Mouse (Mus musculus) cerebellum, adult 8-10 months (tissue): ENCODE results near the gene Bmp8a.
"Not testable (repeated sequence)": the region's sequence is repeated elsewhere in the genome, so short reads cannot be mapped to it uniquely, and the experiment has no call there.

Experiments
- DNase-seq: peaks from one replicate; pipeline ENCODE4 v3.0.0; 2022

Gene Bmp8a

GRCm38 (mm10) chr4:123342642-123343470 lies at the start of gene Bmp8a:
Gene Bmp8a (minus strand): TSS chr4:123343252.
- DNase-seq: no peak

GRCm38 (mm10) chr4:123392187-123392586 lies 49.1 kb upstream of the Bmp8a start:
- no peak for DNase-seq

DNA sequence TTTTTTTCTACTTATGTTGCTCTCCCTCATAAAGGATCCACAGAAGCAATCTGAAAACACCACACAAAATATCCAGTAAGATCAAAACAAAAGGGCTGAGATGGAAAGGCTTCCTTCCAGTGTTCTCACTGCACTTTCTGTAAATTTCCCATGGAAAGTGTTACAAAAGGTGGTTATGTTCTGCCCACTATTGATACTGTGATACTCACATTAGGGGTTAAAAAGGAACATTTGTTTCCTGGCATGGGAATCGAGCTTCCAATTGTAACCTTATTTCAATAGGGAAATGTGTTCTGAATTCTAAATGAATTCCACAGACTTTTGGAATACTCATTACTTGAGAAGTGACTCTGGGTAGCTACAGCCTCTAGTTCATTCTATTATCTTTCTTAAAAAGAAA lies 42.0 kb upstream of the Bmp8a start:
- no peak for DNase-seq

GRCm38 (mm10) chr4:123383173-123383572 lies 40.1 kb upstream of the Bmp8a start:
- no peak for DNase-seq

- no peak for DNase-seq
Measured at GRCm38 (mm10) chr4:123382051-123382450, 39.0 kb upstream of the Bmp8a start.

- no peak for DNase-seq
Measured at GRCm38 (mm10) chr4:123381598-123381997, 38.5 kb upstream of the Bmp8a start.

DNA sequence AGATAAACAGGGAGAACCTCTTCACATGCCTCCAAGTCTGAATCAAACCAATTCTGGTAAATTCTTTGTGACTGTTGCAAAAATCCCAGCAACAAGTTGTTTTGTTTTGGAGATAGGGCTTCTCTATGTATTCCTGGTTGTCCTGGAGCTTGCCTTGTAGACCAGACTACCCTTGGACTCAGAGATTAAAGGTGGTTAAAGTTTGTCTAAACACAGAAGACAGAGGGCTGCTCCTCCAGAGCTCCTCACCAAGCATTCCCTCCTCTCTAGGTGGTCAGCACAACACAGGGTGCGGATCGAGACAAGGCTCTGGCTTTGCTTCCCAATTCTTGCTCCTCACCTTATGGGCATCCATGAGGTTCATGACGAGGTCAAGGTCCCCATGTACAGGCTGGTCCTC lies 33.0 kb upstream of the Bmp8a start:
- no peak for DNase-seq

DNA sequence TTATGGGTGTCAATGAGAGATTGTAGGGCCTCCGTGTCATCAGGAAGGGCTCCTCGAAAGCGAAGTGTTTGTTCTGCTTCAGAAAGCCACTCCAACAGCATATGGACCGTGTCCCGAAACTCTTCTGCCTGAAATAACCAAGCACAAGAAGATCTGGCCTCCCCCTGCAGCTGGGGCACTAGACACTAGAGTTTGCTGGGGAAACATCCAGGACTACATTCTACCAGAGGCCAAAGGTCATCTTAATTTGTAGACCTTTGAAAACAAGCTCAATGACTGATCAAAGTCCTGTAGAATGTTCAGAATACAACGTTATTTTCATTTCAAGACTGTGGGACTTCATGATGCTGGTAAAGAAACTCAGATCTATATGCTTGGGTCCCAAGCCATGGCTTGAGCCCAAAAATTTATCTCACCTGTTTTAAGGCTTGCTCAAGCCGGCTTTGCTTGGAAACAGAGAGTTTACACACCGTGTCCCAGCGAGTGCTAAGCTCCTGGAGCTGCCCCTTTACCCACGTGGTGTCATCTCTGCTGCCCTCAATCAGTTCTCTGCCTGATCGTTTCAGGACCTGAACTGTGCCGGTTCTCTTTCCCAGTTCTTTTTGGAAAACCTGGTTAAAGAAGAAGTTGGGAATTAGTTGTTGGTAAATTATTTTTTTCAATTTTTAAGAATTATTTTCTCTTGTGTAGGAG lies 31.4 kb upstream of the Bmp8a start:
- no peak for DNase-seq

GRCm38 (mm10) chr4:123363555-123363954 lies 20.5 kb upstream of the Bmp8a start:
- DNase-seq: no peak

- DNase-seq: no peak
Measured at GRCm38 (mm10) chr4:123360771-123361170, 17.7 kb upstream of the Bmp8a start.

- no peak for DNase-seq
Measured at GRCm38 (mm10) chr4:123358613-123359012, 15.6 kb upstream of the Bmp8a start.

GRCm38 (mm10) chr4:123355941-123356340 lies 12.9 kb upstream of the Bmp8a start:
- no peak for DNase-seq

GRCm38 (mm10) chr4:123353271-123353877 lies 10.3 kb upstream of the Bmp8a start:
- no peak for DNase-seq

DNA sequence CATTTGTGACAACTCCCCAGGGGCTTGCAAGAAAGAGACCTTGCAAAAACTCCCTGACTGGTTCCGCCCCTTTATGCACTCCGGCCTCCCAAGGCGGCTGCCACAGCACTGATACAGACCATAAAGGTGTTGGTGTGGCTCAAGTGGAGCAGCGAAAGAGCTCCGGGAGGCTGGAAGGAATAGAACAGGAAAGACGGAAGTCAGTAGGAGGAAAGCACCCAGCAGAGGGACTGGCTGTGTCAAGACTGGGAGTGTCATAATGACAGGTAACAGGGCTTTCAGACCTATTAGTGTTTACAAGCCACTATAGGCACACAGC lies 378 bp upstream of the Bmp8a start:
- DNase-seq: no peak

DNA sequence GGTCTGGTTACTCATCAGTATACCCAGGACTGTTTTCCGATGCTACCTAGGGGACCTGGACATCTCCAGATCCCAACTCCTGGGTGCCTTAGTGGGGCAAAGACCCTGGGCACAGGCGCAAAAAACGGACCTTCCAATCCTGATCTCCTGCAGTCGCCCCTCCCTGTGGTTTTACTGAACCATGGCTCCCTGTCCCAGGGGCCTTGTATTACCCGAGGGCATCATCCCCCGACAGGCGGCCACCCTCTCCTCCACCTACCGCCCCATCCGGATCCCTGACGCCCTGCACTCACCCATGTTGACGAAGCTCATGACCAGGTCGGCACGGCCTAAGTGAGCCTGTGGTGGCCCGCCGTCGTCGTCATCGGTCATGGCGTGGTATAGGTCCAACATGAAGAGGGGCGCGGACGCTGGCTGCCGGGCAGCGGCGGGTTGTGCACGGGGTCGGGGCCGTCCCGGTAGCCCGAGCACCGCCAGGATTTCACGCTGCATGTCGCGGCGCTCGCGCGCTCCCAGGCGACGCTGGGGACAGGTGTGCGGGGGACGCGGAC lies 886 bp downstream of the Bmp8a start:
- DNase-seq: no peak

DNA sequence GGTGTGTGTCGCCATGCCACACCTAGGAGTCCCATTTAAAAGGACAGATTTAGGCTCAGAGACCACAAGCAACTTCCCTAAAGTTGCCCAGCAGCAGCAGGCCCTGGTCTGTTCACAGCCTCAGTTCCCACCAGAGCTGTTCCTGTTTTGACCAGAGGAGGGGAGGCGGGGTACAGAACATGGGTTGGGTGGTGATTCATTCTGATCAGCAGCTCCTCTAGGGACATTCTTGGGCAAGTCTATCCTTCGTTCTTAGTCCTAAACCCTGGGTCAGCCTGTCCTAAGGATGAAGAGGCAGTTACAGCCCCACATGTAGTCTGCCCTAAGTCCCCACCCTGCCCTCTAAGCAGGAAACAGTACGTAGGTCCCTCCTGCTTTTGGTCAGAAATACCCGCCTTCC lies 2.8 kb downstream of the Bmp8a start:
- no peak for DNase-seq

- DNase-seq: no peak
Measured at GRCm38 (mm10) chr4:123337693-123338092, 5.4 kb downstream of the Bmp8a start.

GRCm38 (mm10) chr4:123335796-123336585 lies 7.1 kb downstream of the Bmp8a start:
- DNase-seq: no peak

DNA sequence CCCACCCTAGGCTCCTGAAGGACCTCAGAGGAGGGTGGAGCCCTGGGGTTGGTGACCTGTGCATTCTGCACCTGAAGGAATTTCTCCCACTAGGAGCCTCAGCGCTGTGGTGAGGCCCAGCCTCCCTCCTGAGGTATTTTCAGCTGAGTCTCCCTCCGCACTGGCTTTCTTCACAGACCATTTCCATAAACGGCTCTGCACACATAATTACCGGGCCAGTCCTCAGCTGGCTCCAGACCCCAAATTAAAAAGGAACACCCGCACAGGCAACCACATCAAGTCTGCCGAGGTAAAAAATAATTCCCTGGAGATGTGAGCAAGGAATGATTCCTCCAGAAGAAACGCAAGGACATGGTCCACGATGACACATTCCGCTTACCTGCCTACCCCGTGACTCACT lies 7.8 kb downstream of the Bmp8a start:
- not testable (repeated sequence) for DNase-seq

DNA sequence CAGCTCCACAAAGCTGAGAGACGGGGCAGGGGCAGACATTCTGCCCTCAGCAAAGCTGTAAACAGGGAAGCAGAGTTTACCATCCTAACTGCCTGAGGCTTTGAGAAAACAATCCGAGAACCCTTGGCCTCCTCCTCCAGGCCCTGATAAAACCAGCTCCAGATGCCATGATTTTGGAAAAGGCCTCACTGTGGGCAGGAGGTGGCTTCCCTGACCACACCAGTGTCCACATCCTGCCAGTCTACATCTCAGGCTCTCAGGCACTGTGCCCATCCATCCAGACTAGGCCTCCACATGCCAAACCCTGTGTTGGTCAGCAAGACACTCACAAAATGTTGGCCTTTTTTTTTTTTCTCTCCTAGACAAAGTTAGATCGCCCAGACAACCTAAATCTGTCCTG lies 8.9 kb downstream of the Bmp8a start:
- no peak for DNase-seq

DNA sequence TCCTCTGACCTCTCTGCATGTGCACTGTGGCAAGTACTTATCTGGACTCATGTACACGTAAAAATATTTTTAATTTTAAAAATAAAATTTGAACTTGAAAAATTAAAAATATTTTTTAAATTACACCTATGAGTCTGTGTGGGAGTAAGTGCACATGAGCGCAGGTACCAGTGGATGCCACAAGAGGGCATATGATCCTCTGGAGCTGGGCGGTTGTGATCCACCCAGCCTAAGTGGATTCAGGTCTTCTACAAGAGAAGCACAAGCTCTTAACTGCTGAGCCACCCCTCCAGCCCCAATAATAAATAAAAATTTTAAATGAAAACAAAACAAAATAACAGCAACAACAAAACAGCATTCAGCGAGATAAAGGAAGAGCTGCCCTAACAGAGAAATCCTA lies 9.9 kb downstream of the Bmp8a start:
- DNase-seq: no peak

DNA sequence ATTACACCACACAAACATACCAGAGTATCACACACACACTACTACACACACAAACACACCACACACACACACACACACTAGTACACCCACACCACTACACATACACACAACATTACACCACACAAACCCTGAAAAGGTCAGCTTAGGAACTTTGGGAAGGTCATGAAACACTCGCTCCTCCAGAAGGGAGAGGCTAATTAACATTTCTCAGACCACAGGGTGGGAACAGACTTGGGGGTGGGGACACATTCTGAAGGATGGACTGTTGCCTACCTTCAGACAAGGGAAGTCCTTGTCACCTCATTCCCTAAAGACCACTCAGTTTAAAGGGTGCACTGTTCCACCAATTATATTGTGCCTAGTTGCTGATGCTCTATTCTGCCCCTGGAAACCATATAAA lies 11.1 kb downstream of the Bmp8a start:
- DNase-seq: not testable (repeated sequence)

- DNase-seq: no peak
Measured at GRCm38 (mm10) chr4:123331326-123331725, 11.7 kb downstream of the Bmp8a start.
